Comparison of ENCODE assay signal across 18 mouse cellular contexts in genomic region chr19:18663904-18664303, GRCm38 (mm10). TPM values are rescaled to one million over a fixed set of nuclear protein-coding genes. Genes with fewer than 3 reads are reported as not detected.
DNase-seq lines count a peak whose midpoint lies in the region; ATAC-seq and TF ChIP-seq lines count a peak whose summit lies in the region.
"Had no signal": no experiment of that assay in that cellular context is flagged by ENCODE, and none has a peak within 500 bp of the region (broad histone marks: within the 10 kb centered on the region; RNA-seq: fewer than 3 reads in every experiment).

No protein-coding gene starts in this region.

- H3K4me3 ChIP-seq in intestine, postnatal 0 days (ENCODE audit: low read depth, low read length), result no peak overlapping the region
- H3K4me3 ChIP-seq in intestine, embryonic 16.5 days (ENCODE audit: low read length), result no peak overlapping the region
- no peak overlapping the region for H3K4me3 ChIP-seq in left cerebral cortex, adult 2 months
- H3K4me3 ChIP-seq: forebrain, embryonic 12.5 days; kidney, embryonic 15.5 days; liver, embryonic 13.5 days; midbrain, embryonic 10.5 days had no signal

- DNase-seq in ES-CJ7 (ENCODE audit: low read depth, low spot score), result peak; percentile 63
- DNase-seq in neural tube, embryonic 10.5 days (ENCODE audit: extremely low spot score, low spot score), result no peak
- no peak for DNase-seq in left cerebral cortex, adult 2 months (ENCODE audit: extremely low spot score in 1 of 2, low spot score in 2 of 2)
- no peak for DNase-seq in thymus, adult 18-20 months
- DNase-seq: adrenal gland, postnatal 14 days; cerebellum, adult 8-10 months; layer of hippocampus, adult 9-11 months; left cerebral cortex, postnatal 4 days; liver, embryonic 13.5 days; lung, postnatal 10 days had no signal

- TF ChIP-seq CTCF in intestine, postnatal 0 days (IDR thresholded peaks at IDR 0.05; ENCODE audit: low read depth), result peak; percentile 28; the same call in 1 of the 2 replicates
- TF ChIP-seq CTCF in left cerebral cortex, adult 2 months (IDR thresholded peaks at IDR 0.05), result no peak

- H3K36me3 ChIP-seq in intestine, postnatal 0 days (ENCODE audit: control insufficient read depth, insufficient read depth), result no peaks in the 10 kb centered on the region
- no peaks in the 10 kb centered on the region for H3K36me3 ChIP-seq in intestine, embryonic 16.5 days (ENCODE audit: control insufficient read depth, insufficient read depth, low read length)
- H3K36me3 ChIP-seq: forebrain, embryonic 12.5 days; kidney, embryonic 15.5 days; liver, embryonic 13.5 days; midbrain, embryonic 10.5 days had no signal

- no peaks in the 10 kb centered on the region for H3K27me3 ChIP-seq in intestine, postnatal 0 days (replicated peaks; ENCODE audit: control insufficient read depth, insufficient read depth, low read length)
- H3K27me3 ChIP-seq in intestine, embryonic 16.5 days (replicated peaks; ENCODE audit: control insufficient read depth, insufficient read depth, low read length), result no peaks in the 10 kb centered on the region
- H3K27me3 ChIP-seq: forebrain, embryonic 12.5 days; kidney, embryonic 15.5 days; liver, embryonic 13.5 days had no signal

- H3K27ac ChIP-seq in intestine, postnatal 0 days (ENCODE audit: low read depth, low read length), result no peak overlapping the region
- H3K27ac ChIP-seq in intestine, embryonic 16.5 days (ENCODE audit: low read length), result no peak overlapping the region
- H3K27ac ChIP-seq in left cerebral cortex, adult 2 months, result no peak overlapping the region
- H3K27ac ChIP-seq: forebrain, embryonic 12.5 days; kidney, embryonic 15.5 days; liver, embryonic 13.5 days; midbrain, embryonic 10.5 days had no signal

- intact Hi-C loops in left cerebral cortex, adult 2 months (cut with DNase I), result no loop called here

- H3K4me2 ChIP-seq in intestine, postnatal 0 days (replicated peaks; ENCODE audit: low read depth), result no peak overlapping the region
- no peak overlapping the region for H3K4me2 ChIP-seq in intestine, embryonic 16.5 days (ENCODE audit: low read depth, low read length)
- H3K4me2 ChIP-seq: forebrain, embryonic 12.5 days; kidney, embryonic 15.5 days; liver, embryonic 13.5 days had no signal

- WGBS in intestine, postnatal 0 days, result 64% methylated on average over 2 of the region's 2 CpGs
- WGBS in intestine, embryonic 16.5 days, result 39% methylated on average over 2 of the region's 2 CpGs

- H3K9ac ChIP-seq in intestine, postnatal 0 days (ENCODE audit: low read depth, low read length), result no peak overlapping the region
- H3K9ac ChIP-seq in intestine, embryonic 16.5 days (ENCODE audit: low read depth, low read length), result no peak overlapping the region
- H3K9ac ChIP-seq: forebrain, embryonic 12.5 days; kidney, embryonic 15.5 days; liver, embryonic 13.5 days had no signal

- ATAC-seq in intestine, postnatal 0 days, result peak; percentile 49; the same call in 1 of the 2 replicates
- ATAC-seq in intestine, embryonic 16.5 days, result no peak
- peak; percentile 23 for ATAC-seq in activated CD4-positive, CD25-positive, alpha-beta regulatory T cell, adult 4 months
- peak; percentile 48; the same call in 1 of the 2 replicates for ATAC-seq in monocyte, adult 5-6 weeks (replicated peaks; ENCODE audit: insufficient number of reproducible peaks, low FRiP score, low TSS enrichment, poor library complexity, severe bottlenecking)
- ATAC-seq: inflammation-experienced regulatory T-cells, adult 6 months had no signal

- no peaks in the 10 kb centered on the region for H3K4me1 ChIP-seq in intestine, postnatal 0 days (replicated peaks; ENCODE audit: control insufficient read depth, insufficient read depth, low read length)
- H3K4me1 ChIP-seq in intestine, embryonic 16.5 days (ENCODE audit: control insufficient read depth, insufficient read depth, low read length), result no peaks in the 10 kb centered on the region
- H3K4me1 ChIP-seq: forebrain, embryonic 12.5 days; midbrain, embryonic 10.5 days had no signal

- no peaks in the 10 kb centered on the region for H3K9me3 ChIP-seq in intestine, postnatal 0 days (ENCODE audit: control insufficient read depth)
- no peaks in the 10 kb centered on the region for H3K9me3 ChIP-seq in intestine, embryonic 16.5 days (ENCODE audit: control insufficient read depth, low read length)
- H3K9me3 ChIP-seq: forebrain, embryonic 12.5 days; kidney, embryonic 15.5 days; liver, embryonic 13.5 days; midbrain, embryonic 10.5 days had no signal

RNA-seq across cellular contexts. Expression of gene Carnmt1, which starts 6.7 kb away (rescaled TPM):
- polyA plus RNA-seq in intestine, postnatal 0 days (2015; fragmentation: Nextera tagmentation; extraction: Ambion mirVana), result 14.5 and 15.5 TPM in 2 replicates
- polyA plus RNA-seq in intestine, embryonic 16.5 days (2015; fragmentation: Nextera tagmentation; extraction: Ambion mirVana), result 13.7 and 15.6 TPM in 2 replicates
- 1 to 10 TPM; 2.7 to 4.3 TPM for polyA plus RNA-seq in activated CD4-positive, CD25-positive, alpha-beta regulatory T cell, adult 4 months (2017; shearing (Covaris generic))
- 6.6 to 20.4 TPM (median 15.4 TPM) in 3 replicates for total RNA-seq in monocyte, adult 5-6 weeks (2017)
- total RNA-seq in left cerebral cortex, adult 2 months (2021), result 10 to 100 TPM; 12.6 to 12.9 TPM

RNA-seq across cellular contexts. Expression of gene Nmrk1, which starts 32.2 kb away (rescaled TPM):
- 4.7 and 6.2 TPM in 2 replicates for polyA plus RNA-seq in intestine, postnatal 0 days (2015; fragmentation: Nextera tagmentation; extraction: Ambion mirVana)
- polyA plus RNA-seq in intestine, embryonic 16.5 days (2015; fragmentation: Nextera tagmentation; extraction: Ambion mirVana), result 10.2 TPM in 2 replicates
- polyA plus RNA-seq in activated CD4-positive, CD25-positive, alpha-beta regulatory T cell, adult 4 months (2017; shearing (Covaris generic)), result 1 to 10 TPM; 6.0 to 7.3 TPM
- 7.0 to 19.9 TPM (median 7.7 TPM) in 3 replicates for total RNA-seq in monocyte, adult 5-6 weeks (2017)
- total RNA-seq in left cerebral cortex, adult 2 months (2021), result 1 to 10 TPM; 4.9 to 5.4 TPM

RNA-seq across cellular contexts. Expression of gene Ostf1, which starts 32.3 kb away (rescaled TPM):
- 140 and 143 TPM in 2 replicates for polyA plus RNA-seq in intestine, postnatal 0 days (2015; fragmentation: Nextera tagmentation; extraction: Ambion mirVana)
- 106 and 108 TPM in 2 replicates for polyA plus RNA-seq in intestine, embryonic 16.5 days (2015; fragmentation: Nextera tagmentation; extraction: Ambion mirVana)
- 100 to 1,000 TPM; 142 to 143 TPM for polyA plus RNA-seq in activated CD4-positive, CD25-positive, alpha-beta regulatory T cell, adult 4 months (2017; shearing (Covaris generic))
- 458 to 713 TPM (median 609 TPM) in 3 replicates for total RNA-seq in monocyte, adult 5-6 weeks (2017)
- 10 to 100 TPM; 18.8 to 19.7 TPM for total RNA-seq in left cerebral cortex, adult 2 months (2021)

RNA-seq across cellular contexts. Expression of gene D030056L22Rik, which starts 49.1 kb away (rescaled TPM):
- 11.2 and 11.3 TPM in 2 replicates for polyA plus RNA-seq in intestine, postnatal 0 days (2015; fragmentation: Nextera tagmentation; extraction: Ambion mirVana)
- 16.9 and 17.6 TPM in 2 replicates for polyA plus RNA-seq in intestine, embryonic 16.5 days (2015; fragmentation: Nextera tagmentation; extraction: Ambion mirVana)
- polyA plus RNA-seq in activated CD4-positive, CD25-positive, alpha-beta regulatory T cell, adult 4 months (2017; shearing (Covaris generic)), result 1 to 10 TPM; 2.5 to 4.0 TPM
- 8.4 to 15.0 TPM (median 11.8 TPM) in 3 replicates for total RNA-seq in monocyte, adult 5-6 weeks (2017)
- total RNA-seq in left cerebral cortex, adult 2 months (2021), result 10 to 100 TPM; 20.7 to 25.2 TPM
